Mouse (Mus musculus) liver, adult 2 months (tissue): ENCODE results near the gene Mlh1.

ENCODE experiments used
- CTCF ChIP-seq: fragments of 200-500 bp; IDR thresholded peaks from 2 replicates; pipeline ENCODE4 v1.5.1; 2011; ENCODE audit warnings: low read depth, low read length, control low read depth
- POLR2A ChIP-seq: fragments of 200-500 bp; IDR thresholded peaks from 2 replicates; pipeline ENCODE4 v1.6.1; 2011; ENCODE audit warnings: low read length, control low read depth; ENCODE audit not compliant: insufficient read depth; ENCODE audit errors: extremely low read depth

GRCm38 (mm10) chr9:111286468-111286867 is 14.9 kb upstream of the Mlh1 start:
- TF ChIP-seq CTCF: no peak
- TF ChIP-seq POLR2A: no peak
